Mouse (Mus musculus): Measurements from ENCODE around the gene Adgrg1.

The Adgrg1 gene

GRCm38 (mm10) chr8:94976651-94977417, 2.3 kb downstream of the Adgrg1 start:
- no peak for DNase-seq (ENCODE audit: low read depth)

GRCm38 (mm10) chr8:94978131-94978530, 3.6 kb downstream of the Adgrg1 start:
- no peak for DNase-seq (ENCODE audit: low read depth)

- DNase-seq (ENCODE audit: low read depth) = no peak
Observed at GRCm38 (mm10) chr8:94978593-94979319, 4.2 kb downstream of the Adgrg1 start.

GRCm38 (mm10) chr8:94980176-94980575, 5.6 kb downstream of the Adgrg1 start:
- no peak for DNase-seq (ENCODE audit: low read depth)

- no peak for DNase-seq (ENCODE audit: low read depth)
Observed at GRCm38 (mm10) chr8:94980976-94981375, 6.4 kb downstream of the Adgrg1 start.

- DNase-seq (ENCODE audit: low read depth) = no peak
Observed at GRCm38 (mm10) chr8:94981848-94982247, 7.3 kb downstream of the Adgrg1 start.

DNA sequence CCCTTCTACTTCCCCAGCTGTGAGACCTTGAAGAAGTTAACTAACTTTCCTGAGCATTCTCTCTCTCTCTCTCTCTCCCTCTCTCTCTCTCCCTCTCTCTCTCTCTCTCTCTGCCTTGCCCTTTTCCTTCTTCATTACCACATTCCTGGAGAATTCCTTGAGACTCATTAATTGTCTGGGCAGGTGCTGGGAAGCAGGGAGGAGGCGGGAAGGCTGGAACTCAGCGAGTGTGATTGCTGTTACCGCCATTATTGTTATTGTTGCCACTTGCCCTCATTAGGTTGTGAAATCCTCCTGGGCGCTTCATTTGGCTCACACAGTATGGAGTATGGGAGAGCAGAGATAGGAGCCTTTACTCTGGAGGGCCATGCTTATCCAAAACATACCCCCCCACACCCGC, 8.6 kb downstream of the Adgrg1 start:
- DNase-seq (ENCODE audit: low read depth) = no peak

DNA sequence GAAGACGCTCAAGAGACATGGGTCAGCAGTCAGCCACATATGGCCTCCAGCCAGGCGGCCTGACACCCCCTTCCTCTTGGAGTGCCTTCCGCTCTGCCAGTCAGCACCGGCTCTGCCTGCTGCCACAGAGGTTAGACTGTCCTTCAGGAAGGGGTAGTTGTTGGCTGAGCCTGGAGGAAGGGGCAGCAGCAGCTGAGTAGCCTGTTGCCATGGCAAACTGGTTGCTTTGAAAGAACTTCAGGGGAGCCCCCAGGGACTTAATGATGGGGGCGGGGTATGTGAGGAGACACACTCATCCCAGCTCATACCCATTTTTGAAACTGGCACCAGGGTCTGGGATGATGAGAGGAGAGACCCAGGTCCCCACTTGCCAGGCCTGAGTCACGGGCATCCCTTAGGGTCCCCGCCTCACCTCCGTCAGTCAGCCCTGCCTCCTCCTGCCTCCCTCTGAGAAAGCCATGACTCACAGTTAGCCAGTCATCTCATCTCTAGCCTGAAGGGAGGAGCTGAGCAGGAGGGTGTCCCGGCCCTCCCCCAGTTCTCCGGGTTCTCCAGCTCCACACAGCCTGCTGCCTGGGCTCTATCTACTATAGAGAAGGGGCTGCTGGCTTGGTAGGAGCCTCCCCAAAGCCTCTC, 9.4 kb downstream of the Adgrg1 start:
- DNase-seq (ENCODE audit: low read depth) = peak; percentile 75

DNA sequence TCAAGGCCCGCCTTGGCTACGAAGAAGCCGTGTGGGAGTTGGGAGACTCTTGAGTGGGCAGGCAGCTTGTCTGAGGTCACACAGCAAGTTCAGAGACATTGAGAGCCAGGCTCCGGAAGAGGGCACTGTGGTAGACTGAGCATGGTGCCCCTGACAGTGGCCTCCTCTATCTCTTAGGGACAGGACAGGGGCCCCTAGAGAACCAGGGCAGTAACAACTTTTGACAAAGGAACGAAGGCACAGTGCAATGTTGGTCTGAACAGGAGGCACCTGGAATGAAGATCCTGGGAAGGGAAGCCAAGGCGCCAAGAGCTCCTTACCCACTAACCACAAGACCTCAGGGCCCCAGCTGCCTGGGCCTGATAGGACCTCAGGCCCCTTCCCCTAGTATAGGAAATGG, 10.5 kb downstream of the Adgrg1 start:
- DNase-seq (ENCODE audit: low read depth) = no peak

DNA sequence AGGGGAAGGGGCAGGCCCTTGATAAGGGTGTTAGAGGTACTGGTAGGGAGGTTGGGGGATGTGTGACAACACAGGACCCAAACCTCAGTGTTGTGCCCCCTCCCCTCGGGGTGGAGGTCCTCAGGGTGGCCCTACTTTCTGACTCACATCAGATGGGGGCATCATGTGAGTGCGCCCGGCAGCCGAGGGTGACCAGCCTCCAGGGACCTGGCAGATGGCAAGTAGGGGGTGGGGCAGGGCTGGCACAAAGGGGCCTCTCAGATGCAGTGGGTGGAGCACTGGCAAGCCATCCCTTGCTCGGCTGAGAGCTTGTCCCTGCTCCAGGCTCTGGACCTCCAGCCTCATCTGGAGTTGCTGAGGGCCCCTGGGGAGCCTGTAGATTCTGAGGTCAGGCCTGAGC, 12.1 kb downstream of the Adgrg1 start:
- DNase-seq (ENCODE audit: low read depth) = no peak

- DNase-seq (ENCODE audit: low read depth) = no peak
Observed at GRCm38 (mm10) chr8:94987553-94987952, 13.0 kb downstream of the Adgrg1 start.

- DNase-seq (ENCODE audit: low read depth) = no peak
Observed at GRCm38 (mm10) chr8:94988619-94989018, 14.1 kb downstream of the Adgrg1 start.

DNA sequence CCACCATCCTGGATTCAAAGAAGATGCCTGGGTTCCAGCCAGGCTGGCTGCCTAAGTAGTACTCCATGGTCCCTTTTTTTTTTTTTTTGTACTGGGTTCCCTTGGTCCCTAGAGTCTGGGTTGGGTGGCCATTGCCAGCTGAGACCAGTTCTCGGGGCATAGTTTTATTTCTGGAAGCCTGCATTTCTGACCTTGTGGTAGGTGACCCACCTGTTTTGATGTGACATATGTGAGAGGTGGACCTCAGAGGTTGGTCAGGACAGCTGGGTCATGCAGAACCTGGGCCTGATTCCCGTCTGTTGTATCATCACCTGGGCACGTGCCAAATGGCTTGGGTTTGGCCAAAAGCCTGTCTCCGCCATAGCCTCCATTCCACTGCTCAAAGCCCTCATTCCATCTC, 15.2 kb downstream of the Adgrg1 start:
- no peak for DNase-seq (ENCODE audit: low read depth)

GRCm38 (mm10) chr8:94990598-94991453, 16.3 kb downstream of the Adgrg1 start:
- DNase-seq (ENCODE audit: low read depth) = no peak

DNA sequence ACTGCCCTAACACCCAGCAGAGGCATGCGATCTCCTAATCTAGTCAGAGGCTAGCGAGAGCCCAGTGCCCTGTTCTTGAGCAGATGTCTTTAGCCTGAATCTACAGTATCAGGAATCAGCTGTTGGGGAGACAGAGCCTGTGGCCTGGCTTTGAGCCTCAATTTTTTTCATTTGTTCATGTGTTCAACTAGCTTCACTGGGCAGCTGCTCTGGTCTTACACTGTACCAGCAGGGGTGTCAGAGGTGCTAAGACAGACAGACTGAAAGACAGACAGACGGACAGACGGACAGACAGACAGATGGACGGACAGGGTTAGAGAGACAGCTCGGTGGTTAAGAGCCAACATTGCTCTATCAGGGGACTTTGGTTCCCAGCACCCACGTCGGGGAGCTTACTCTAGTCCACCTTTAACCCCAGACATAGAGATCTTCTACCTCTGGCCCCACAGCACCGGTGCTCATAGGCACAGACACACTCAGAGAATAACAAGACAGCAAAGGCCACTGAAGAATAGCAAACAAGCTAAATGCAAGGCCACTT, 17.0 kb downstream of the Adgrg1 start:
- no peak for DNase-seq (ENCODE audit: low read depth)

DNA sequence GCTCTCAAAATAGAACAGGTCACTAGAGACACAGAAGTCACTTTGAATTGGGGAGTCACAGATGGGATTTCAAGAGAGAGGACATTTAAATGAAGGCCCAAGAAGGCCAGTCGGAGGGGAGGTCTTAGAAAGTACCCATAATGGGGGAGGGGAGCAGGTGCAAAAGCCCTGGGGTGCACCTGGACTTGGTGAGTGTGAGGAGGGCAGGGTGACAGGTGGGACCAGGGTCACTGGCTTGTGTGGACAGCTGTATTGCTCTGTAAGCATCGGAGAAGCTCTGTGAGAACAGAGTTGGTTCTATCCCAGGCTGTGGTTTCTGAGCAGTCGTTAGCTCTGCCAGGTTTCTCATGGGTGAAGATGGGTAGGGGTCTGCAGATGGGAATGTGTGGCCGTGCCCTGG, 17.5 kb downstream of the Adgrg1 start:
- no peak for DNase-seq (ENCODE audit: low read depth)

DNA sequence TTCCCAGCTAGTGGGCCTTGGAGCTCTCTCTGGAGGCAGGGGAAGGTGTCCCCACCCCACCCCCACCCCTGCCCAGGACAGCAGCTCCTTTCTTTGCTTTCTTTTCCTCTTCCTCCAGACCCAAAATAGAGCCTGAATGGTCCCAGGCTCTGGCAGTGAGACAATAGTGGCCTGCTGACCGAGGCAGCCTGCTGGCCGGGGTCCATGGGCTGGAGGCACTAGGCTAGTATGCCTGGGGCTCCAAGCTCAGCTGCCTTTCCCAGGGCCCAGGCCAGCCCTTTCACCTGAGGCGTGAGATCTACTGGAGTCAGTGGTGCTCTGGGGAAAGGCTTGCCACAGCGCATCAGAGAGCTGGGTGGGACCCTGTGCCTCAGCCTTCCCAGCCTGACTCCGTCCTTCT, 18.0 kb downstream of the Adgrg1 start:
- DNase-seq (ENCODE audit: low read depth) = no peak

GRCm38 (mm10) chr8:94992996-94993724, 18.6 kb downstream of the Adgrg1 start:
- DNase-seq (ENCODE audit: low read depth) = no peak

DNA sequence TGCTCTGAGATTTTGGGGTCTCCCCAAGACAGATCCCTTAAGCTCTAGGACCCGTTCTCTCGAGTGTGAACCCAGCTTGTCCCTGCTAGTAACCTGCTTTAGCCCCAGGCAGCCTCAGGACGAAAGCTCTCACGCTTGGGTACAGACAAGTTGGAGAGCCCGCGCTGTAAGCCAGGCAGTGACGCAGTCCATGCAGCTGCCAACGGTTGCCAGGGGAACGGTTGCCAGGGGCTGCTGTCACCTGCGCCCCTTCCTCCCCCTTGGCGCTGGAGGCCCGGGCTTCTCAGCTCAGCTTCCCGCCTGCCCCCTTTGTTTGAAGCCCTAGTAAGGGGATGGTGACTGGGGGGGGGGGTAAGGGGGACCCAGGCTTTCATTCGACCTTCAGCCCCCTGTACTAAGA, 19.5 kb downstream of the Adgrg1 start:
- DNase-seq (ENCODE audit: low read depth) = no peak

- DNase-seq (ENCODE audit: low read depth) = no peak
Observed at GRCm38 (mm10) chr8:94994510-94994909, 20.0 kb downstream of the Adgrg1 start.

DNA sequence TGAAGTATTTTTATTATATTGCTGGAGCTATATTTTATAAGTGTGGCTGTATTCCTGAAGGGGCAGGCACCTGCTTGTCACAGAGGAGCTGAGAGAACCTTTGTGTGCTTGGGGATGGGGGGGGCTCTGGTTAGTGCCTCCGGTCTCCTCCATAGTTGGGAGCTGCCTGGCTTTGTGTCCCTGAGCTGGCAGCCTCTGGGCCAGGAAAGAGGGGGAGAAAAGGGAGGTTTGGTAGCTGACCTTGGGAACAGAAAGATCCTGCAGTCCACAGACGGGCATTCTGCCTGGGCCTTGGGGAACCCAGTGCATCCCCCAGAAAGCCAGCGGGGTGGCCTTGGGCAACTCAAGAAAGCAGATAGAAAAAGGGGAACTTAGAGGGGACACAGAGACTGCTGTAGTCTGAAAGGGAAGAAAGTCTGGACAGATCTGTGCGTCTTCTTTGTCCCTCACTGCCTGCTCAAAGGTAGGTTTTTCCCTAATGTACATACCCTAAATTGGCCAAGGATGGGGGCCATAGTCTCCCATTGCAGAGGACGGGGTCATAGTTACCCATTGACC, 20.9 kb downstream of the Adgrg1 start:
- DNase-seq (ENCODE audit: low read depth) = no peak
